Mouse (Mus musculus): ENCODE data around the gene Lbx2. TPM values are rescaled to one million over a fixed set of nuclear protein-coding genes. Genes with fewer than 3 reads are reported as not detected.
A peak's percentile ranks its signal among the peaks of the same experiment; 100 is the strongest.

Lbx2 gene
- polyA plus RNA-seq, 1 experiment from 2014 or later = 0.45 TPM

DNA sequence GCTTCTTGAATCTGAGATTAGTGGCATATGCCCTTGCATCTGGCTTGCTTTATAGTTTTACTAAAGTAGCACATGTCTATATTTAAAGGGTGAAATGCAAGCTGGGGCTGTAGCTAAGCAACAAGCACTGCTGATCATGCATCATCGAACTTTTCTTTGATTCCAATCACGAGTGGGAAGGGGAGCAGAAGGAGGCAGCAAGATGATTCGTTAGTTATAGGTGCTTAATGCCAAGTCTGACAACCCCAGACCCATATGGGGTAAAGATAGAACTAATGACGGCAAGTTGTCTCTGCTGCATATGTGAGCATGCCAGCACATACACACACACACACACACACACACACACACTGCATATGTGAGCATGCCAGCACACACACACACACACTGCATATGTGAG lies 18.0 kb downstream of the Lbx2 start:
- DNase-seq (ENCODE audit: low spot score) = no peak
- 76% methylated on average over 4 of the region's 4 CpGs for WGBS

GRCm38 (mm10) chr6:83107566-83108400 lies 21.6 kb downstream of the Lbx2 start:
- H3K27ac ChIP-seq (replicated peaks) = peak overlapping the region; percentile 95
- 33% methylated on average over 13 of the region's 13 CpGs for WGBS
- DNase-seq (ENCODE audit: low spot score) = peak; percentile 89

More for the DNA sequence above, 18.0 kb downstream of the Lbx2 start:
- Histone ChIP-seq H3K36me3 (replicated peaks) (peaks cover 16% of the 10 kb centered on the region), H3K9me3 (no peaks in the 10 kb centered on the region), H3K4me1 (peaks cover 41% of the 10 kb centered on the region), H3K4me3 (no peak overlapping the region), H3K27me3 (replicated peaks; ENCODE audit: low read depth, poor library complexity, severe bottlenecking) (peaks cover 26% of the 10 kb centered on the region), H3K27ac (replicated peaks) (no peak overlapping the region)

DNA sequence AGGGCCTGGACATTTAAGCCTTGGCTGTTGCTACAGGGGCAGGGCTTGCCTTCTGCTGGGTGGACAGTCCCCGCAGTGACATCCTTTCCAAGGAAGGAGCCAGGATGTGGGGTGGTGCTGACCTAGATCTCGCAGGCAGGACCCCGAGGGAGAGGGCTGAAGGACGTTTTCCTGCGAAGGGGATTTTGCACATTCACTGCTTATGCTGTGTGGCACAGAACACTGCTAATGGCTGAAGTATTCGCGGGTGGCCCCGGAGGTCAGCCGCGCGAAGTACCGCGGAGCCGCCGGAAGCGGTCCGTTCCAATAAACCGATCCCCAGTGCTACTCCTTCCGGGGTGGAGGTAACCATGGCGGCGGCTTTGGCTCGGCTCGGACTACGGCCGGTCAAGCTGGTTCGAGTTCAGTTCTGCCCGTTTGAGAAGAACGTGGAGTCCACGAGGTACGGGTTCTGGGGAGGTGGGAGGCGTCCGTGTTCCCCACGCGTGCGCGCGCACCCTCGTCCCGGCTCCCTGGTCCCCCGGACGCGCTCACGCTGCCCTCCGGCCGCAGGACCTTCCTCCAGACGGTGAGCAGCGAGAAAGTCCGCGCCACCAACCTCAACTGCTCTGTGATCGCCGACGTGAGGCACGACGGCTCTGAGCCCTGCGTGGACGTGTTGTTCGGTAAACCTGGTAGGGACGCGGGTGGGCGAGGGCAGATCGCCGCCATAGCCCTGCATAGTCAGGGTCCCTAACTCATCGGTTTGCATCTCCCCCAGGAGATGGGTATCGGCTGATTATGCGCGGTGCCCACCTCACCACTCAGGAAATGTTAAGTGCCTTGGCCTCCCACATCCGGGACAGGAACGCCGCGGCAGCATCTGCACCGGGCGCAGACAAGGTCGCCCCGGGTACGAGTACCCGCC lies 22.8 kb downstream of the Lbx2 start, which contains the start of gene Mrpl53:
Gene Mrpl53 (plus strand): TSS at position 279 of the 907 bp plus-strand sequence.
- under 1% methylated on average over 76 of the region's 76 CpGs for WGBS
- no peaks in the 10 kb centered on the region; the same call in 1 of the 2 replicates for H3K27me3 ChIP-seq (replicated peaks; ENCODE audit: low read depth, poor library complexity, severe bottlenecking)
- H3K4me1 ChIP-seq = peaks cover 25% of the 10 kb centered on the region
- peaks cover 28% of the 10 kb centered on the region for H3K36me3 ChIP-seq (replicated peaks)
- H3K4me3 ChIP-seq = peak within 1 kb of the TSS; percentile 95
- peak; percentile 84 for DNase-seq (ENCODE audit: low spot score)
- peak within 1 kb of the TSS; percentile 95 for H3K27ac ChIP-seq (replicated peaks)
- no peaks in the 10 kb centered on the region for H3K9me3 ChIP-seq

More at GRCm38 (mm10) chr6:83107566-83108400, 21.6 kb downstream of the Lbx2 start:
- H3K9me3 ChIP-seq = no peaks in the 10 kb centered on the region
- H3K4me3 ChIP-seq = peak overlapping the region; percentile 95
- H3K27me3 ChIP-seq (replicated peaks; ENCODE audit: low read depth, poor library complexity, severe bottlenecking) = peaks cover 8% of the 10 kb centered on the region
- peaks cover 33% of the 10 kb centered on the region for H3K4me1 ChIP-seq
- peaks cover 28% of the 10 kb centered on the region for H3K36me3 ChIP-seq (replicated peaks)

DNA sequence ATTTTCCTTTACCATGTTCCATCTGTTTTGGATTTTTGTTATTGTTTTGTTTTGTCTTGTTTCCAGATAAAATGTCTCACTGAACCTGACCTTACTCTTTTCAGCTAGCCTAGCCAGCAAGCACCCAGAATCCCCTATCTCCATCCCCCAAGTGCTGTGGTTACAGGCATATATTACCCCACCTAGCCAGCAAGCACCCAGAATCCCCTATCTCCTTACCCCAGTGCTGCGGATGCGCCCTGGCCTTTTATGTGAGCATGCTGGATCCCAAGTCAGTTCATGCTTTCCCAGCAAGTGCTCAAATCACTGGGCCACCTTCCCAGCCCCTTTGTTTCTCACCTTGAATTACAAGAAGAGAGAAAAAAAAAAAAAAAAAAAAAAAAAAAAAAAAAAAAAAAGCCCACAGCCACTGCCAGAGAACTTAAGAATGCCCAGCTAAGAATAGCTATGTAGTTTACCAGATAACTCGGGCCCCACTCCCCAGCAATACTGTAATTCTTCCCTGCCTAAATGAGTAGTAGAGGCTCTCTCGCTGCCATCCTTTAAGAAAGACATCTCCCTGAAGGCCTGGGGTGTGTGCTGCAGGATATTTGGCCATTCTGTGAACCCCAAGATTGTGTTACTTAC lies 25.5 kb downstream of the Lbx2 start:
- Histone ChIP-seq H3K9me3 (no peaks in the 10 kb centered on the region), H3K27me3 (replicated peaks; ENCODE audit: low read depth, poor library complexity, severe bottlenecking) (no peaks in the 10 kb centered on the region), H3K4me1 (peaks cover 42% of the 10 kb centered on the region), H3K27ac (replicated peaks) (no peak overlapping the region), H3K36me3 (replicated peaks) (peaks cover 20% of the 10 kb centered on the region), H3K4me3 (no peak overlapping the region)
- no peak for DNase-seq (ENCODE audit: low spot score)
- WGBS = 93% methylated on average over 4 of the region's 4 CpGs

DNA sequence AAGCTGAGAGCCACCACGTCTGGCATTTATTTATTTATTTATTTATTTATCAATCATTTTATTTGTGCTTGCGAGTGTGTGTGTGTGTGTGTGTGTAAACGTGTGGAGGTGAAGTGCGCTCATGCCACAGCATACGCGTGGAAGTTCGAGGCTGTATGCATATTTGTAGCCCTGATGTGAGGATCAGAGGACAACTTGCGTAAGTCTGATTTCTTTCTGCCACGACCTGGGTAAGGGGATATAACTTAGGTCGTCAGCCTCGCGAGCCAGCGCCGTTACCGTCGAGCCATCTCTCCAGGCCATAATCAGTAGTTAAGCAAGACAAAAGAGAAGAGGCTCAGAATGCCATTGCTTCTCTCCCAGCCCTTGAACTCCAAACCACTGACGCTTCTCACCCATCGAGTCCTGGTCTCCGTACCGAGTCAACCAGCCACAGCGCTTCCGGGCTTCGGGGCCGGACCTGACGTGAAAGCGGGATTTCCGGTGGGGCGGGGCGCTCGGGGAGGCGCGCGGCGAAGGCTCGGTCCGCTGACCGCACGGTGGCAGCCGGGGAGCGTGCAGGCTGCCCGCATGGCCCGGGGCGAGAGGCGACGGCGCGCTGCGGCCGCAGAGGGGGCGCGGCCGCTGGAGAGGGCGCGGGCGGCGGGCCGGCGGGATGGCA lies 29.0 kb downstream of the Lbx2 start, which contains the start of gene Mogs:
Gene Mogs (plus strand): TSS at position 486 of the 661 bp plus-strand sequence.
- peak; percentile 96 for DNase-seq (ENCODE audit: low spot score)
- 2% methylated on average over 58 of the region's 58 CpGs for WGBS
- Histone ChIP-seq H3K4me1 (peaks cover 50% of the 10 kb centered on the region), H3K36me3 (replicated peaks) (peaks cover 50% of the 10 kb centered on the region), H3K4me3 (peak within 1 kb of the TSS; percentile 92), H3K27ac (replicated peaks) (peak within 1 kb of the TSS; percentile 91), H3K9me3 (no peaks in the 10 kb centered on the region), H3K27me3 (replicated peaks; ENCODE audit: low read depth, poor library complexity, severe bottlenecking) (no peaks in the 10 kb centered on the region)

DNA sequence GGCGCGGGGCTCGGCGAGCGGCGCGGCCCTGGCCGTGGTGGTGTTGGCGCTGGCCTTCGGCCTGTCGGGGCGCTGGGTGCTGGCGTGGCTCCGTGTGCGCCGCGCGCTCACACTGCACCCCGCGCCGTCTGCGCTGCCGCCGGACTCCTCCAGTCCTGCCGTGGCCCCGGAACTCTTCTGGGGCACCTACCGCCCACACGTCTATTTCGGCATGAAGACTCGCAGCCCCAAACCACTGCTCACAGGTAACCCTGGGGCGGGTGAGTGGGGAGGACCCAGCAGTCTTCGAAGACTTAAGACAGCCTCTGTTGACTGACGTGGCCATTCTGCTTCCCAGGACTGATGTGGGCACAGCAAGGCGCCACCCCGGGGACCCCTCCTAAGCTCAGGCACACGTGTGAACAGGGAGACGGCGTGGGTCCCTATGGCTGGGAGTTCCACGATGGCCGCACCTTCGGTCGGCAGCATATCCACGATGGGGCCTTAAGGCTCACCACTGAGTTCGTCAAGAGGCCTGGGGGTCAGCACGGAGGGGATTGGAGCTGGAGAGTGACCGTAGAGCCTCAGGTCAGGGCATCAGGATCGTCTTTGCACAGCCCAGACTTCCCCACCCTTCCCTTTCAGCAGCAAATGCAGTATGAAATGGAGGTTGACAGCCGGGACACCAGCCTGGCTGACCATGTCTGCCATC lies 29.7 kb downstream of the Lbx2 start:
- DNase-seq (ENCODE audit: low spot score) = no peak
- WGBS = 2% methylated on average over 48 of the region's 48 CpGs
- H3K4me1 ChIP-seq = peaks cover 56% of the 10 kb centered on the region

DNA sequence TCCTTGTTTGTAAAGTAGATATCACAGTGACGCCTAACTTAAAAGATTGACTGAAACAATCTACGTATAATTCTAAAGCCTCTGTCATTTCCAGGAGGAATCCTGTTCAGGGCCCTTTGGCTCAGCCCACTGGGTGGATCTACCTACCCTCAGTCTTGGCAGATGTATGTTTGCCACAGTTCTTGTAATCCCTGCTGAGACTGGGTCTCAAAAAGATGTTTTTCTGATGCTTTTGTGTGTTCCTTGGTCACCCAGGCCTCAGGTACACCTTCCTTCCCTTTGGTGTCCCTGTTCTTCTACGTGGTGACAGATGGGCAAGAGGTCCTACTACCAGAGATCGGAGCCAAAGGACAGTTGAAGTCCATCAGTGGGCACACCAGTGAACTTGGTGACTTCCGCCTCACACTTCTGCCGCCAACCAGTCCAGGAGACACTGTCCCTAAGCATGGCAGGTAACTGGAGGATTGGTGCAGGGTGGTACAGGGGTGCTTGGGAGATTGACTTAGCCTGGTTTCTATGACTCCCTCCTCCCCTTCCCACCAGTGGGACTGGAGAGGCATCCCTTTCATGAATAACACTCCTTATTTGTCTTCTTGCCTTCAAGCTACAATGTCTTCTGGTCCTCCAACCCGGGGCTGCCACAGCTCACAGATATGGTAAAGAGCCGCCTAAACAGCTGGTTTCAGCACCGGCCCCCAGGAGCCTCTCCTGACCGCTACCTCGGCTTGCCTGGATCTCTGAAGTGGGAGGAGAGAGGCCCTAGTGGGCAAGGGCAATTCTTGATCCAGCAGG lies 30.4 kb downstream of the Lbx2 start:
- H3K36me3 ChIP-seq (replicated peaks) = peaks cover 38% of the 10 kb centered on the region
- peaks cover 56% of the 10 kb centered on the region for H3K4me1 ChIP-seq
- no peaks in the 10 kb centered on the region for H3K9me3 ChIP-seq
- 84% methylated on average over 11 of the region's 11 CpGs for WGBS
- peak overlapping the region; percentile 92 for H3K4me3 ChIP-seq
- no peaks in the 10 kb centered on the region for H3K27me3 ChIP-seq (replicated peaks; ENCODE audit: low read depth, poor library complexity, severe bottlenecking)
- no peak for DNase-seq (ENCODE audit: low spot score)
- peak overlapping the region; percentile 91 for H3K27ac ChIP-seq (replicated peaks)

More for the DNA sequence above, 29.7 kb downstream of the Lbx2 start:
- no peaks in the 10 kb centered on the region for H3K9me3 ChIP-seq
- H3K27me3 ChIP-seq (replicated peaks; ENCODE audit: low read depth, poor library complexity, severe bottlenecking) = no peaks in the 10 kb centered on the region
- peaks cover 45% of the 10 kb centered on the region for H3K36me3 ChIP-seq (replicated peaks)
- peak overlapping the region; percentile 92 for H3K4me3 ChIP-seq
- peak overlapping the region; percentile 91 for H3K27ac ChIP-seq (replicated peaks)

DNA sequence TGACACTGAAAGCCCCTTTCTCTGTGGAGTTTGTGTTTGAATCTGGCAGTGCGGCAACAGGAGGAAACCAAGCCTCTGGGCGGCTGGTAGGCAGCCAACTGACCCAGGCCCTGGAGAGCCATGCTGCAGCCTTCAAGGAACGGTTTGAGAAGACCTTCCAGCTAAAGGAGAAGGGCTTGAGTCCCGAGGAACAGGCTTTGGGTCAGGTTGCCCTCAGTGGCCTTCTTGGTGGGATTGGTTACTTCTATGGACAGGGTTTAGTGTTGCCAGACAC lies 30.9 kb downstream of the Lbx2 start:
- peaks cover 38% of the 10 kb centered on the region for H3K36me3 ChIP-seq (replicated peaks)
- no peak for DNase-seq (ENCODE audit: low spot score)
- H3K4me1 ChIP-seq = peaks cover 61% of the 10 kb centered on the region
- WGBS = 87% methylated on average over 4 of the region's 4 CpGs
- peak overlapping the region; percentile 21; the same call in 1 of the 2 replicates for H3K27ac ChIP-seq (replicated peaks)
- no peaks in the 10 kb centered on the region for H3K9me3 ChIP-seq
- H3K27me3 ChIP-seq (replicated peaks; ENCODE audit: low read depth, poor library complexity, severe bottlenecking) = no peaks in the 10 kb centered on the region
- H3K4me3 ChIP-seq = peak overlapping the region; percentile 92

DNA sequence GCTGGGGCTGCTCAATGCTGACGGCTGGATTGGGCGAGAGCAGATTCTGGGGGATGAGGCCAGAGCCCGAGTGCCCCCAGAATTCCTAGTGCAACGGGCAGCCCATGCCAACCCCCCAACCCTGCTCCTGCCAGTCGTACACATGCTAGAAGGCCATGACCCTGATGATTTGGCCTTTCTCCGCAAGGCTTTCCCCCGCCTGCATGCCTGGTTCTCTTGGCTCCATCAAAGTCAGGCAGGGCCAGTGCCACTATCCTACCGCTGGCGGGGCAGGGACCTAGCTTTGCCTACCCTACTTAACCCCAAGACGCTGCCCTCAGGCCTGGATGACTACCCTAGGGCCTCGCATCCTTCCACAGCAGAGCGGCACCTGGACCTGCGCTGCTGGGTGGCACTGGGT lies 31.4 kb downstream of the Lbx2 start:
- Histone ChIP-seq H3K27ac (replicated peaks) (peak overlapping the region; percentile 21; the same call in 1 of the 2 replicates), H3K27me3 (replicated peaks; ENCODE audit: low read depth, poor library complexity, severe bottlenecking) (no peaks in the 10 kb centered on the region), H3K36me3 (replicated peaks) (peaks cover 38% of the 10 kb centered on the region), H3K4me1 (peaks cover 66% of the 10 kb centered on the region), H3K9me3 (no peaks in the 10 kb centered on the region), H3K4me3 (peak overlapping the region; percentile 92; the same call in 1 of the 2 replicates)
- DNase-seq (ENCODE audit: low spot score) = no peak
- WGBS = 91% methylated on average over 13 of the region's 13 CpGs

DNA sequence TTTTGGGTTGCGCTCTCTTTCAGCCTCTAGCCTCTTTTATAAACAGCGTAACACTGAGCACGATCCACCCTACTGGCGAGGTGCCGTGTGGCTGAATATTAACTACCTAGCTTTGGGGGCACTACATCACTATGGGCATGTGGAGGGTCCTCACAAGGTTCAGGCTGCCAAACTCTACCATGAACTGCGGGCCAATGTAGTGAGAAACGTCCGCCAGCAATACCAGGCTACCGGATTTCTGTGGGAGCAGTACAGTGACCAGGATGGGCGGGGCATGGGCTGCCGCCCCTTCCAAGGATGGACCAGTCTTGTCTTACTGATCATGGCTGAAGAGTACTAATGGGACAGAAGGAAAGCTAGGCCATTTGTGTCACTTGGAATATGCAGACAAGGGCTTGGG lies 32.2 kb downstream of the Lbx2 start:
- H3K27ac ChIP-seq (replicated peaks) = peak overlapping the region; percentile 21; the same call in 1 of the 2 replicates
- no peak for DNase-seq (ENCODE audit: low spot score)
- no peaks in the 10 kb centered on the region for H3K9me3 ChIP-seq
- H3K36me3 ChIP-seq (replicated peaks) = peaks cover 41% of the 10 kb centered on the region
- no peaks in the 10 kb centered on the region for H3K27me3 ChIP-seq (replicated peaks; ENCODE audit: low read depth, poor library complexity, severe bottlenecking)
- peak overlapping the region; percentile 92; the same call in 1 of the 2 replicates for H3K4me3 ChIP-seq
- WGBS = 88% methylated on average over 11 of the region's 11 CpGs
- peaks cover 73% of the 10 kb centered on the region for H3K4me1 ChIP-seq

Measured in embryonic facial prominence, embryonic 10.5 days (tissue).